Mouse (Mus musculus) Patski (cell line): ENCODE data around the gene Proser2. TPM values are rescaled to one million over a fixed set of nuclear protein-coding genes. Genes with fewer than 3 reads are reported as not detected.
A peak's percentile ranks its signal among the peaks of the same experiment; 100 is the strongest.

Experiments
- ATAC-seq: fragments of 100-300 bp; one replicate; pipeline ENCODE4 v1.8.0; 2021
- CTCF ChIA-PET: fragments of 350-600 bp; sonication (Branson Sonifier 250); formaldehyde crosslinking; loops from one replicate; lab custom pipeline; 2022; ENCODE audit warnings: inconsistent platforms; lab: Charles Lee
- POLR2A ChIA-PET: fragments of 350-600 bp; sonication (Branson Sonifier 250); formaldehyde crosslinking; loops from one replicate; lab custom pipeline; 2022; ENCODE audit warnings: antibody characterized with exemption, inconsistent platforms; lab: Charles Lee
- DNase-seq: peaks from one replicate; pipeline ENCODE4 v3.0.0-alpha.2; 2011; ENCODE audit warnings: low read depth, low spot score
- H3K27me3 ChIP-seq: fragments of 371-371 bp; one replicate; pipeline ENCODE4 v1.5.1; 2021
- CTCF ChIP-seq: fragments of 100-300 bp; IDR thresholded peaks from one replicate; pipeline ENCODE4 v1.5.1; 2021
- in situ Hi-C: fragments of 300-500 bp; cut with MboI; formaldehyde crosslinking; loops from 3 replicates; pipeline ENCODE4 v1.11.1; 2018; ENCODE audit warnings: low pct_unique_long_range_greater_than_20kb, mixed read lengths
- polyA plus RNA-seq: library from polyadenylated mRNA; unstranded; gene quantifications from one replicate; pipeline ENCODE4 v1.2.3, GENCODE M21; 2021

Gene Proser2
- polyA plus RNA-seq, 1 experiment from 2014 or later: 45.6 TPM

DNA sequence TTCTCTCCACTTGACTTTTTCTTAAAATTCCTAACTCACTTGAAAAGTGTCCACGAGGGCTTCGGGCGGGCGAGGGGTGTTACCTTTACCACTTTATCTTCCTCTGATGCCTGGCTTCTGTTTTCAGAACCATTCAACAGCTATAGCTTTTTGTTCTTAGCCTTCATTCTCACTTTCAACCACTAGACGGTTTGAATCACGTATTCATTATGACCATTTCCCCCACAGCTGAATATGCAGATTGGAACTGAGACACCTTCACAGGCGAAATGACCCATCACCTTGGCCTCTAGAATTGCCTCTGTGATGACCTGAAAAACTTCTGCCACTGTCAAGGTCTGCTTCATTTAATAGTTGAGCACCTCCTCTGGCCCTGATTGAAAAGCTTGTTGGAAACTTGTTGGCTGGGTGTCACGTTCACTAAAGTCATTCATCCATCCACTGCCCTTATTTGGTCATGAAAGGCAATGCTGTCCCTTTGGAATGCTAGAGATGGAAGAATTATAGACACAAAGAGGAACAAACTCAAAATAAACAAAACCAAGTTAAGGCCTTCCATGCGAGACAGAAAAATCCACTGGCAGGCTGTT, 10.7 kb upstream of the Proser2 start:
- ATAC-seq (peak; percentile 79), DNase-seq (no peak)
- TF ChIP-seq CTCF: no peak
- ChIA-PET CTCF (interaction anchor here (1.2 to 1.6 kb wide), 2 partner anchors 37 to 89 kb away, joined by 3 to 4 read pairs; no protein-coding TSS in a partner anchor), POLR2A (interaction anchor here (1.6 kb wide), 1 partner anchor 22 kb away, joined by 3 read pairs; no protein-coding TSS in a partner anchor)
- in situ Hi-C loops: no loop called here
- H3K27me3 ChIP-seq: no peaks in the 10 kb centered on the region

DNA sequence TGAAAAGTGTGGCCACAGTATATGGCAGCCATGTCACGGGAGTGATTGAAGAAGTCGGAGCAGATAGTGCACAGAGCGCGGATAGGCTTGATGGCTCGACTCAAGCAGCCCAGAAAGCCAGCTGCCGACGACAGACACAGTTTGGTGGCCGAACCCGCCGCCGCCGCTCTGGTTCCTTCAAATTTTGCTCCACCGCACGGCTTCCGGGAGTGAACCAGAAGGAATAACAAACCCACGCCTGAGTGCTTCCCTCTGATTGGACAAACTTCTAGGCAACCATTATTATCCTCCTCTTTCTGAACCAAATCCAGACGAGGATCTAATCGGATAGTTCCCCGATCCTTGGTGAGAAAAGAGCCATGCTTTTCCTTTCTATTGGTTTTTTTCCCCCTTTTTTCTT, 3.9 kb upstream of the Proser2 start:
- ChIA-PET POLR2A (no interaction called here), CTCF (interaction anchor here (0.9 kb wide), 1 partner anchor 86 kb away, joined by 3 read pairs; no protein-coding TSS in a partner anchor)
- ATAC-seq (no peak), DNase-seq (no peak)
- no peaks in the 10 kb centered on the region for H3K27me3 ChIP-seq
- in situ Hi-C loops: no loop called here
- TF ChIP-seq CTCF: no peak

GRCm38 (mm10) chr2:6128881-6129280, 1.1 kb downstream of the Proser2 start:
- DNase-seq (no peak), ATAC-seq (no peak)
- H3K27me3 ChIP-seq: no peaks in the 10 kb centered on the region
- in situ Hi-C loops: no loop called here
- ChIA-PET POLR2A (interaction anchor here (0.8 to 1.1 kb wide), 3 partner anchors 17 to 81 kb away, joined by 3 read pairs; no protein-coding TSS in a partner anchor), CTCF (no interaction called here)
- no peak for TF ChIP-seq CTCF

- ChIA-PET CTCF (no interaction called here), POLR2A (interaction anchor here (0.8 to 1.1 kb wide), 2 partner anchors 16 to 81 kb away, joined by 3 read pairs; no protein-coding TSS in a partner anchor)
- TF ChIP-seq CTCF: no peak
- H3K27me3 ChIP-seq: no peaks in the 10 kb centered on the region
- in situ Hi-C loops: no loop called here
- ATAC-seq (no peak), DNase-seq (no peak)
Observed at GRCm38 (mm10) chr2:6128136-6128805, 1.7 kb downstream of the Proser2 start.

GRCm38 (mm10) chr2:6123046-6123445, 7.0 kb downstream of the Proser2 start:
- ATAC-seq: no peak
- TF ChIP-seq CTCF: no peak
- ChIA-PET CTCF (interaction anchor here (0.7 kb wide), 1 partner anchor 75 kb away, joined by 3 read pairs; no protein-coding TSS in a partner anchor), POLR2A (no interaction called here)
- DNase-seq: no peak
- in situ Hi-C loops: no loop called here
- H3K27me3 ChIP-seq: no peaks in the 10 kb centered on the region

- no peak for ATAC-seq
- no peak for TF ChIP-seq CTCF
- ChIA-PET POLR2A (no interaction called here), CTCF (interaction anchor here (0.7 to 1.4 kb wide), 2 partner anchors 8 to 16 kb away, joined by 3 read pairs; no protein-coding TSS in a partner anchor)
- H3K27me3 ChIP-seq: no peaks in the 10 kb centered on the region
- in situ Hi-C loops: no loop called here
- DNase-seq: no peak
Observed at GRCm38 (mm10) chr2:6121091-6121490, 8.9 kb downstream of the Proser2 start.

DNA sequence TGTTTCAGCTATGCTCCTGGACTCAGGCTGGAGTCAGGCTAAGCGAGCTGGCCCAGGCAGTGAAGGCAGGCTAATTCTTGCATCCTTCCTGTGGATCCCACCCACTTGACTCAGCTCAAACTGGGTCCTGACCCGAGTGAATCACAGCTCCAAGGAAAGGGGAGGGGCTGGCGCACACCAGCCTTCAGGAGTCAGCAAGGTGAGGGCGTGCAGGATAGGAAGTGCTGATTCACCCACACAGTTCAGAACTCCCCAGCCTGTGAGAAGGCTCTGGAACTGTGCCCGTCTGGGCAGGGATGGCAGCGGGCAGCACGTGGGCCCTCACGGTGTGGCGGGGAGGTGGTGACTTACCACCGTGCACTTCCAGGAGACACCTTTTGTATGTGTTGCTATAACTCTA, 11.8 kb downstream of the Proser2 start:
- POLR2A ChIA-PET: interaction anchor here (1.3 to 1.8 kb wide), 2 partner anchors 13 to 23 kb away, joined by 3 to 4 read pairs; no protein-coding TSS in a partner anchor
- in situ Hi-C loops: no loop called here
- no peaks in the 10 kb centered on the region for H3K27me3 ChIP-seq
- ATAC-seq (peak; percentile 100), DNase-seq (peak; percentile 73)
- TF ChIP-seq CTCF: no peak
- CTCF ChIA-PET: no interaction called here

DNA sequence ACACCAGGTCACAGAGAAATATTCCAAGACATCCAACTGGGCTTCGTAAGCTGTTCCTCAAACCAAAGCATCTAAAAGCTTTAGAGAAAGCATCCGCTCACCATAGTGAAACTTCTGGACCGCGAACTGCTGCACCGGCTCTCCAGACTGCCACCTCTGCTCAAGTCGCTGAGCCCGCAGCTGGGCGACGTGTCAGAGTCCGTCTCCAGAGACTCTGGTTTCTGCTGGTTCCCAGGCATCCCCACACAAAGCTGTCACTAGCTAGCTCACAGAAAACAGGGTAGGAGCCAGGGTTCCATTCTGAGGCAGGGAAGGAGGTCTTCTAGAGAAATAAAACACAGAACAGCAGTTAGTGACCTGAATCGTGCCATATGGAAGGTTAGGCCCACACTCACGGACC, 16.2 kb downstream of the Proser2 start:
- H3K27me3 ChIP-seq: no peaks in the 10 kb centered on the region
- TF ChIP-seq CTCF: no peak
- POLR2A ChIA-PET: no interaction called here
- in situ Hi-C loops: no loop called here
- ATAC-seq (no peak), DNase-seq (no peak)
- CTCF ChIA-PET: interaction anchor here (0.8 to 1.2 kb wide), 3 partner anchors 8 to 50 kb away, joined by 3 to 5 read pairs (median 3); no protein-coding TSS in a partner anchor

DNA sequence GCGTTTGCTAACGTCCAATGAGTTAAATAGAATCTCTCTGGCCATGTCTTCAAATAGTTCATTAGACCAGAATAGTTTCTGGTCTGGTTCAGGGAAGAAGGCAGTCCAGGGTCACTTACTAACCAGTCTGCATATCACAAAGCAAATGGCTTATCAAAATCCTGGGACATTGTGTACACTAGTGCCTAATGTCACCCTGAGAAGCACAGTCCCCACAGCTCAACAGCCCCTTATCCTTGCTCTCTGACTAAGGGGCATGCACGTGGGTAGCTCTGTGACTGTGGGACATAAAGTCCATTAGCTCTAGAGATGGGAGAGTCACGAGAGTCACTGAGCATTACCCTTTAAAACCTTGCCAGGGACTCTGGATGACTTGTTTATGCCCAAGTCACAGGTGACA, 17.4 kb downstream of the Proser2 start:
- in situ Hi-C loops: no loop called here
- ChIA-PET POLR2A (no interaction called here), CTCF (interaction anchor here (1.2 kb wide), 3 partner anchors 9 to 51 kb away, joined by 3 to 4 read pairs (median 3); no protein-coding TSS in a partner anchor)
- no peak for ATAC-seq
- no peak for TF ChIP-seq CTCF
- no peaks in the 10 kb centered on the region for H3K27me3 ChIP-seq
- no peak for DNase-seq

DNA sequence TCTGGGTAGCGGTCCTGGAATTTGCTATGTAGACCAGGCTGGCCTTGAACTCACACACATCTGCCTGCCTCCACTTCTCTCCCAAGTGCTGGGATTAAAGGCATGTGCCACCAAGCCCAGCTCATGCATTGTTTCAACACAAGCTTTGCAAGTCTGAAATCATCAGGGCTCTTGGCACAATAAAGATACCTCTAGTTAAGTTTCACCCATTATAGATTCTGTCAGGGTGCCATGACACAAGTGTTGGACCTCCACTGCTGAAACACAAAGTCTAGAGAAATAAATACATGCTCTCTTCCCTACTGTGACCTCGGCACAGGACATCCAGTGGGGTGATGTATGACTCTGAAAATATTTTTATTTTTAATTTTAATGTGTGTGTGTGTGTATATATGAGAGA, 24.6 kb downstream of the Proser2 start:
- no peaks in the 10 kb centered on the region for H3K27me3 ChIP-seq
- ATAC-seq (no peak), DNase-seq (no peak)
- POLR2A ChIA-PET: no interaction called here
- CTCF ChIA-PET: interaction anchor here (1.4 to 1.7 kb wide), 2 partner anchors 16 to 18 kb away, joined by 3 read pairs; no protein-coding TSS in a partner anchor
- in situ Hi-C loops: no loop called here
- no peak for TF ChIP-seq CTCF

- ATAC-seq: no peak
- in situ Hi-C loops: no loop called here
- CTCF ChIA-PET: interaction anchor here (1.2 kb wide), 1 partner anchor 21 kb away, joined by 3 read pairs; no protein-coding TSS in a partner anchor
- no peaks in the 10 kb centered on the region for H3K27me3 ChIP-seq
- POLR2A ChIA-PET: no interaction called here
- no peak for DNase-seq
- no peak for TF ChIP-seq CTCF
Observed at GRCm38 (mm10) chr2:6100755-6101154, 29.3 kb downstream of the Proser2 start.
